Mouse (Mus musculus) B cell, adult (primary cell): Measurements from ENCODE around the gene Snap47. TPM values are rescaled to one million over a fixed set of nuclear protein-coding genes. Genes with fewer than 3 reads are reported as not detected.

Experiments
- total RNA-seq: library from RNA; stranded (reverse); gene quantifications from 4 replicates; pipeline ENCODE4 v1.2.4, GENCODE M21; 2023; ENCODE audit not compliant: inconsistent age

Gene Snap47
- 14.7 to 19.3 TPM (median 16.6 TPM) in 4 replicates for total RNA-seq

GRCm38 (mm10) chr11:59451086-59451485 is at the start of gene Snap47:
Gene Snap47 (minus strand): TSS chr11:59451186.

DNA sequence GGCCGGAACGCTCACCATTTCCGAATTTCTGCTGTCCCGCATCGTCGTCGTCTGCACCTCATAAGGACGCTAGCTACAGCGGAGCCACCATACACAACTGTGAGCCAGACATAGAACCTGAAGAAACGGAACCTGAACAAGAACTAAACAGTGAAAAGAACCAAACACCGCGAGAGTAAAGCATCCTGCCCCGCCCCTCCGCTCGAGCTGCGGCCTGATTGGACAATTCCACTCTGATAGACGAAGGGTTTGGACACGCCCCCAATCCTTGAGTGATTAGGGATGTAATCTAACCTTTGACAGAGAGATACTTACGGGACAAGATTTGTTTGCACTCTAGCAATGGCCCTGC is 21.3 kb upstream of the Snap47 start, which contains the start of gene Zfp867:
Zfp867 (minus strand) TSS at position 149 of the 352 bp plus-strand sequence.

GRCm38 (mm10) chr11:59449741-59450229 is 1.2 kb downstream of the Snap47 start, which contains the start of gene Jmjd4:
Gene Jmjd4 (plus strand): TSS chr11:59450045.

GRCm38 (mm10) chr11:59375475-59375874 is 75.5 kb downstream of the Snap47 start, which contains the start of gene Prss38:
Gene Prss38 (minus strand): TSS chr11:59375657.

Other genes with a start within 250 kb of the Snap47 start
- 15.0 to 17.5 TPM (median 15.9 TPM) in 4 replicates for gene Mrpl55, start 248.7 kb downstream of the Snap47 start, total RNA-seq
- 29.1 to 32.2 TPM (median 30.1 TPM) in 4 replicates for gene 2310033P09Rik, start 242.9 kb downstream of the Snap47 start, total RNA-seq
- 256 to 269 TPM (median 262 TPM) in 4 replicates for gene Arf1, start 222.9 kb downstream of the Snap47 start, total RNA-seq
- not detected in 4 replicates for gene Wnt3a, start 160.4 kb downstream of the Snap47 start, total RNA-seq
- not detected in 4 replicates for gene Wnt9a, start 144.3 kb downstream of the Snap47 start, total RNA-seq
- gene Prss38, start 75.5 kb downstream of the Snap47 start, total RNA-seq: not detected in 4 replicates
- 10.9 to 12.7 TPM (median 11.7 TPM) in 4 replicates for gene Jmjd4, start 1.1 kb downstream of the Snap47 start, total RNA-seq
- 3.0 to 5.8 TPM (median 3.8 TPM) in 4 replicates for gene Zfp867, start 21.3 kb upstream of the Snap47 start, total RNA-seq
- gene Zkscan17, start 75.6 kb upstream of the Snap47 start, total RNA-seq: 14.2 to 17.7 TPM (median 15.0 TPM) in 4 replicates
- gene Nlrp3, start 90.4 kb upstream of the Snap47 start, total RNA-seq: 0.72 to 2.5 TPM (median 1.2 TPM) in 4 replicates
- gene Olfr222, start 125.0 kb upstream of the Snap47 start, total RNA-seq: not detected in 4 replicates
- not detected in 4 replicates for gene Olfr223, start 142.1 kb upstream of the Snap47 start, total RNA-seq
- gene Mprip, start 210.1 kb upstream of the Snap47 start, total RNA-seq: 90.3 to 96.9 TPM (median 93.5 TPM) in 4 replicates